Mouse (Mus musculus) bone marrow, adult 2 months (tissue): ENCODE measurements at regions not wholly inside any gene's neighbourhood (a gene's known extent, or its start where the extent isn't known, plus 50 kb on each side); places are given as distances from the start of the nearest gene placed in this dataset.

Source experiments
- CTCF ChIP-seq: fragments of 200-500 bp; IDR thresholded peaks from 2 replicates; pipeline ENCODE4 v1.5.1; 2011; ENCODE audit warnings: low read length, control low read depth; ENCODE audit not compliant: control insufficient read depth, insufficient read depth
- POLR2A ChIP-seq: fragments of 200-500 bp; IDR thresholded peaks from 2 replicates; pipeline ENCODE4 v1.6.1; 2011; ENCODE audit warnings: low read depth, mild to moderate bottlenecking, control low read depth, low read length, borderline replicate concordance; ENCODE audit not compliant: control insufficient read depth

- TF ChIP-seq POLR2A (no peak), CTCF (no peak)
Measured at GRCm38 (mm10) chr16:5480148-5480547, 224.4 kb upstream of the Eef2kmt start.
